Mouse (Mus musculus) forebrain, postnatal 0 days (tissue): Measurements from ENCODE around the gene Ephx1. TPM values are rescaled to one million over a fixed set of nuclear protein-coding genes. Genes with fewer than 3 reads are reported as not detected.

ENCODE experiments used
- ATAC-seq: fragments of 200-750 bp; cut with Nextera tagmentation; 2 replicates; pipeline ENCODE4 v1.8.0; 2017; ENCODE audit warnings: mild to moderate bottlenecking, moderate library complexity
- DNase-seq: peaks from one replicate; pipeline ENCODE4 v3.0.0-alpha.2; 2015
- H3K27ac ChIP-seq: fragments of 300-500 bp; sonication (generic); 2 replicates; pipeline ENCODE4 v1.5.1; 2014; ENCODE audit warnings: low read depth, mild to moderate bottlenecking, antibody characterized with exemption, low read length, moderate library complexity, mixed read lengths
- H3K27me3 ChIP-seq: fragments of 300-500 bp; sonication (generic); 2 replicates; pipeline ENCODE4 v1.6.1; 2014; ENCODE audit warnings: mild to moderate bottlenecking, low read length, mixed read lengths; ENCODE audit not compliant: insufficient read depth
- H3K36me3 ChIP-seq: fragments of 300-500 bp; sonication (generic); 2 replicates; pipeline ENCODE4 v1.6.1; 2014; ENCODE audit warnings: mild to moderate bottlenecking, moderate library complexity; ENCODE audit not compliant: insufficient read depth
- H3K4me1 ChIP-seq: fragments of 300-500 bp; sonication (generic); 2 replicates; pipeline ENCODE4 v1.6.1; 2014; ENCODE audit warnings: antibody characterized with exemption; ENCODE audit not compliant: insufficient read depth
- H3K4me2 ChIP-seq: fragments of 300-500 bp; sonication (generic); 2 replicates; pipeline ENCODE4 v1.6.1; 2014; ENCODE audit warnings: low read depth, mild to moderate bottlenecking, moderate library complexity
- H3K4me3 ChIP-seq: fragments of 300-500 bp; sonication (generic); 2 replicates; pipeline ENCODE4 v1.5.1; 2014; ENCODE audit warnings: low read depth, low read length, mixed read lengths
- H3K9ac ChIP-seq: fragments of 300-500 bp; sonication (generic); 2 replicates; pipeline ENCODE4 v1.6.1; 2014; ENCODE audit warnings: mild to moderate bottlenecking
- H3K9me3 ChIP-seq: fragments of 300-500 bp; sonication (generic); 2 replicates; pipeline ENCODE4 v1.6.1; 2016; ENCODE audit warnings: low read length
- CTCF ChIP-seq: sonication (generic); IDR thresholded peaks from 2 replicates; pipeline ENCODE4 v1.5.1; 2016; ENCODE audit warnings: antibody characterized with exemption, control low read depth, low read depth
- WGBS: fragments of 180-500 bp; shearing (Covaris S2); extraction: QIAGEN DNeasy Blood & Tissue Kit; methylation state at CpG from one replicate; pipeline ENCODE4 v1.1.7; 2014; 5-methylcytosine and 5-hydroxymethylcytosine counted together
- polyA plus RNA-seq: library from polyadenylated mRNA; unstranded; fragments of >200 nt; fragmentation: Nextera tagmentation; extraction: Ambion mirVana; gene quantifications from 2 replicates; pipeline ENCODE4 v1.2.1, GENCODE M21; 2015
- total RNA-seq: library from RNA; depleted of rRNA; stranded (reverse); fragments of >200 nt; gene quantifications from 2 replicates; pipeline ENCODE4 v1.2.3, GENCODE M21; 2014

Gene Ephx1
- total and polyA plus RNA-seq, 2 experiments from 2014 or later = 10.5 to 13.9 TPM

DNA sequence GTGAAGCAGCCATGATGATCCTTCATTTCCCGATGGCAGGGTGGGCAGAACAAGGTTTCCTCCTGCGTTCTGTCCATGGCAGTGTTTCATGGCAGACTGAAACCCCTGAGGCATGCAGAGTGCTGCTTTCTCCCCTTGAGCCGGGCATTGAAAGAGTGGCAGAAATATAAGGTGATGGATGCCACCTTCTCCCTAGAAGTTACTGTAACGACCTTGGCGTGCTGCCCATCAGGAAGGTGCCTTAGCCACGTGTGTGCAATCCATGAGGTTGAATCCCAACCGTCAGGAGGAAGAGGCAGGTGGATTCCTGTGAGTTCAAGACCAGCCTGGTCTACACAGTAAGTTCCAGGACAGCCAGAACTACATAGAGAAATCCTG, 773 bp upstream of the Ephx1 start:
- no peaks in the 10 kb centered on the region for H3K36me3 ChIP-seq
- DNase-seq (no peak), ATAC-seq (no peak)
- no peaks in the 10 kb centered on the region for H3K27me3 ChIP-seq
- H3K4me2 ChIP-seq = no peak overlapping the region
- no peak for TF ChIP-seq CTCF
- H3K27ac ChIP-seq = no peak overlapping the region
- 64% methylated on average over 7 of the region's 7 CpGs for WGBS
- no peaks in the 10 kb centered on the region for H3K9me3 ChIP-seq
- H3K4me1 ChIP-seq = no peaks in the 10 kb centered on the region
- no peak overlapping the region for H3K9ac ChIP-seq
- no peak overlapping the region for H3K4me3 ChIP-seq

- Histone ChIP-seq H3K27ac (no peak overlapping the region), H3K9ac (no peak overlapping the region), H3K4me2 (no peak overlapping the region), H3K4me3 (no peak overlapping the region), H3K27me3 (no peaks in the 10 kb centered on the region), H3K4me1 (no peaks in the 10 kb centered on the region), H3K36me3 (no peaks in the 10 kb centered on the region), H3K9me3 (no peaks in the 10 kb centered on the region)
- TF ChIP-seq CTCF = no peak
- WGBS = 74% methylated on average over 12 of the region's 13 CpGs
- DNase-seq (no peak), ATAC-seq (no peak)
Measured at GRCm38 (mm10) chr1:181017890-181018420, 2.7 kb downstream of the Ephx1 start.

- peak overlapping the region; percentile 52 for H3K4me3 ChIP-seq
- DNase-seq = peak; percentile 74
Measured at GRCm38 (mm10) chr1:181017212-181017711, 3.4 kb downstream of the Ephx1 start.

DNA sequence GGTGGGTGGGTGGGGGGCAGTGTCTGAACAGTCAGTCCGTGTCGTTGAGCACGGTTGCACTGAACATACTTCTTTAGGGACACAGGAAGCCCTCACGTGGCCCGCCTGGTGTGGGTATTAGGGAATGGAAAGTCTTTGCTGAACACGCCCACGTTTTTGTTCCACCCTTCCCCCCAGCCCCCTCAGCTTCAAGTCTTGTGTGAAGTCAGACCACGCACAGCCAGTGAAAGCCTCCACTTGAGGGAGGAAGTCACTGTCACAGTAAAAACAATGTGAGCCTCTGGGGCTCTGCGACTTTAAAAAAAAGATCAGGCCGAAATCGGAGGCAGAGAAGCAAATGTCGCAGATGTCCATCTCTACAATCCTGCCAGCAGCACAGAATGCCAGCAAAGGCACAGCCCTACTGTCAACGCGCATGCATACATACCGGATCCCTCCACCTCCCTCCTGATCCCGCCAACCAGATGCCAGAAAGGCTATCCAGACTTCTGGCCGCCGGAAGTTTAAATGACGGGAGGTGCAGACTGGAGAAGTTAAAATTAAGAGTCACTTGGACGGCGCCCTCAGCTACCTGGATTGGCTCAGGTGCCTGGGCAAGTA, 4.1 kb downstream of the Ephx1 start:
- peak overlapping the region; percentile 29; the same call in 1 of the 2 replicates for H3K27ac ChIP-seq
- peak; percentile 83 for ATAC-seq
- 2% methylated on average over 21 of the region's 21 CpGs for WGBS

More at GRCm38 (mm10) chr1:181017212-181017711, 3.4 kb downstream of the Ephx1 start:
- Histone ChIP-seq H3K4me2 (peak overlapping the region; percentile 94), H3K4me1 (no peaks in the 10 kb centered on the region), H3K9ac (peak overlapping the region; percentile 54), H3K27me3 (no peaks in the 10 kb centered on the region), H3K9me3 (no peaks in the 10 kb centered on the region), H3K36me3 (no peaks in the 10 kb centered on the region), H3K27ac (peak overlapping the region; percentile 21)
- WGBS = under 1% methylated on average over 22 of the region's 22 CpGs
- no peak for TF ChIP-seq CTCF
- ATAC-seq = peak; percentile 81

GRCm38 (mm10) chr1:181016045-181016444, 4.7 kb downstream of the Ephx1 start:
- Histone ChIP-seq H3K27me3 (no peaks in the 10 kb centered on the region), H3K4me2 (peak overlapping the region; percentile 94), H3K36me3 (no peaks in the 10 kb centered on the region), H3K9me3 (no peaks in the 10 kb centered on the region), H3K4me3 (peak overlapping the region; percentile 52), H3K4me1 (no peaks in the 10 kb centered on the region), H3K27ac (peak overlapping the region; percentile 29; the same call in 1 of the 2 replicates), H3K9ac (no peak overlapping the region)
- TF ChIP-seq CTCF = no peak
- ATAC-seq (no peak), DNase-seq (no peak)
- 76% methylated on average over 4 of the region's 4 CpGs for whole genome bisulfite sequencing

More for the DNA sequence above, 4.1 kb downstream of the Ephx1 start:
- H3K27me3 ChIP-seq = no peaks in the 10 kb centered on the region
- no peak for TF ChIP-seq CTCF
- peak overlapping the region; percentile 94 for H3K4me2 ChIP-seq
- H3K4me1 ChIP-seq = no peaks in the 10 kb centered on the region
- H3K9ac ChIP-seq = peak overlapping the region; percentile 54
- H3K36me3 ChIP-seq = no peaks in the 10 kb centered on the region
- DNase-seq = peak; percentile 61
- H3K4me3 ChIP-seq = peak overlapping the region; percentile 52
- H3K9me3 ChIP-seq = no peaks in the 10 kb centered on the region

DNA sequence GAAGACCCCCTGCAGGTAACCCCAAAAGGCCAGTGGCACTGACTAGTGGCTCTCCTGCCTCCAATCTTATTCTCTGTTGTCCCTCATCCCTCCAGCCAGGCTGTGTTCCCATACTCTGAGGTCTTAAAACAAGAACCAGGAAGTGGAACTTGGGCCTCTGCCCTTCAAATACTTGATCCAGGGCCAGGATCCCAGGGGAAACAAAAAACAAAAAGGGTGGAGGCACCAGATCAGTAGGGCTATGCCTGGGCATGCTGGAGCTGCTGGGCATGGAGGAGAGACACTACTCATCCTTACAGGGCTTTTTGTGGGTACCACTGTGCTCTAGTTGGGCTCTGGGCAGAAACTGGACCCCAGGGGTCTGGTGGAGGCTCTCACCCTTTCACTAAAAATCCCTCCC, 5.1 kb downstream of the Ephx1 start:
- ATAC-seq = no peak
- no peak overlapping the region for H3K27ac ChIP-seq
- TF ChIP-seq CTCF = no peak
- no peak overlapping the region for H3K4me3 ChIP-seq
- H3K4me2 ChIP-seq = no peak overlapping the region
- no peaks in the 10 kb centered on the region for H3K27me3 ChIP-seq
- no peaks in the 10 kb centered on the region for H3K9me3 ChIP-seq
- no peak overlapping the region for H3K9ac ChIP-seq
- H3K36me3 ChIP-seq = no peaks in the 10 kb centered on the region
- peak; percentile 34 for DNase-seq
- no peaks in the 10 kb centered on the region for H3K4me1 ChIP-seq

DNA sequence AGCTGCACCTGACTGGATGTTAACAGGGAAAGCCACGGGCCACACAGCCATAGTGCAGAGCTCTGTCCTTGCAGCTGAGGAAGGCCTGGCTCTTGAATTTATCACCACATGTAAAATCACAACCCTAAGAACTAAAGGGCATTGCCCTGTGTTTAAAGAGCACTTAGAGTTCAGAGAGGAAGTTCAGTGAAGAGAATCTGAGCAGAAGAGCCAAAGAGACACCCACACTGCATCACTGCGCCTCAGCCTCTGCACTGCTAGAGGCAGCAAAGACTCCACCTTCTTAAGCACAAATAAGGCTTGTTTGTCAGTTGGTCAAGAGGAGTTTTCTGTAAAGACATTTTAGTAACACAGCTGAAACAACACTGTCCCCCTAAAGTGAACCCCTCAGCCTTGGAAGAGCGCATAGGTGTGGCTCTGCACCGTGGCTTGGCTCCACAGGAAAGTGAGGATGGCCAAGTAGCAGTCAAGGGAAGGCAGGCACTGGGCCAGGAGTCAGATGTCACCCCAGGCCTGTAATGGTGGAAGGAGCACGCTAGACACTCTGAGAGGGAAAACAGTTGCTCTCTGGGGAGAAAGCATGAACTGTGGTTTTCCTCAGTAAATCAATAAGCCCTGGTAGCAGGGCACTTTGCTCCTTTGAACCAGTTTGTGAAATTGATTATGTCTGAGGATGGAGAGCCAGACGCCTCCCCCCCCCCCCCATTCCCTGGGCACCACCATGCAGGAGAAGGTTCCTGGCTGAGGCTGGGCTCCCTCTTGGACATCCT, 5.8 kb downstream of the Ephx1 start:
- Histone ChIP-seq H3K4me3 (no peak overlapping the region), H3K27me3 (no peaks in the 10 kb centered on the region), H3K9ac (no peak overlapping the region), H3K36me3 (no peaks in the 10 kb centered on the region), H3K9me3 (no peaks in the 10 kb centered on the region), H3K4me2 (no peak overlapping the region), H3K27ac (no peak overlapping the region), H3K4me1 (no peaks in the 10 kb centered on the region)
- WGBS = 77% methylated on average over 6 of the region's 6 CpGs
- DNase-seq = no peak
- no peak for ATAC-seq
- TF ChIP-seq CTCF = no peak
